ENCODE assay signal across 11 mouse cellular contexts in genomic region chr8:106972538-106973264, GRCm38 (mm10). TPM values are rescaled to one million over a fixed set of nuclear protein-coding genes. Genes with fewer than 3 reads are reported as not detected.
DNase-seq lines count a peak whose midpoint lies in the region; ATAC-seq and TF ChIP-seq lines count a peak whose summit lies in the region.
"Had no signal": no experiment of that assay in that cellular context is flagged by ENCODE, and none has a peak within 500 bp of the region (broad histone marks: within the 10 kb centered on the region; RNA-seq: fewer than 3 reads in every experiment).

No protein-coding gene starts in this region.

- ATAC-seq in lung, postnatal 0 days: no peak
- ATAC-seq in heart, embryonic 13.5 days (ENCODE audit: extremely low read depth, insufficient number of reproducible peaks, low FRiP score, low TSS enrichment): no peak
- ATAC-seq in stomach, postnatal 0 days (ENCODE audit: low FRiP score, low TSS enrichment): peak; percentile 71
- ATAC-seq: midbrain, embryonic 16.5 days; Patski had no signal

- H3K27ac ChIP-seq in lung, postnatal 0 days (ENCODE audit: low read length): peak overlapping the region; percentile 65; the same call in 1 of the 2 replicates
- peak overlapping the region; percentile 86 for H3K27ac ChIP-seq in heart, embryonic 13.5 days (replicated peaks)
- no peak overlapping the region for H3K27ac ChIP-seq in stomach, postnatal 0 days (replicated peaks)
- H3K27ac ChIP-seq: left cerebral cortex, adult 2 months had no signal

- no peaks in the 10 kb centered on the region for H3K36me3 ChIP-seq in lung, postnatal 0 days (ENCODE audit: insufficient read depth, low read length)
- H3K36me3 ChIP-seq in heart, embryonic 13.5 days: no peaks in the 10 kb centered on the region
- no peaks in the 10 kb centered on the region for H3K36me3 ChIP-seq in stomach, postnatal 0 days (ENCODE audit: control insufficient read depth, insufficient read depth, low read length)

- peak; percentile 23 for DNase-seq in gastrocnemius, adult 18-20 months (ENCODE audit: low spot score)
- DNase-seq in gastrocnemius, adult 8-10 months (ENCODE audit: low spot score in 2 of 2): no peak
- DNase-seq in lung, postnatal 0 days (ENCODE audit: low spot score): peak; percentile 42
- DNase-seq in lung, postnatal 4 days: no peak
- no peak for DNase-seq in stomach, postnatal 0 days (ENCODE audit: low spot score)
- no peak for DNase-seq in ovary, postnatal 14 days (ENCODE audit: low spot score)
- DNase-seq in gastrocnemius, postnatal 25 days: no peak

- TF ChIP-seq CTCF in lung, postnatal 0 days (IDR thresholded peaks at IDR 0.05): no peak
- TF ChIP-seq CTCF in stomach, postnatal 0 days (IDR thresholded peaks at IDR 0.05; ENCODE audit: low read depth): no peak

- WGBS in lung, postnatal 0 days: 48% methylated on average over 6 of the region's 6 CpGs
- WGBS in heart, embryonic 13.5 days: 55% methylated on average over 6 of the region's 6 CpGs
- WGBS in stomach, postnatal 0 days: 66% methylated on average over 6 of the region's 6 CpGs

- no peak overlapping the region for H3K9ac ChIP-seq in lung, postnatal 0 days (replicated peaks; ENCODE audit: low read depth)
- H3K9ac ChIP-seq in heart, embryonic 13.5 days: no peak overlapping the region
- no peak overlapping the region for H3K9ac ChIP-seq in stomach, postnatal 0 days (ENCODE audit: low read length)

- H3K9me3 ChIP-seq in lung, postnatal 0 days (ENCODE audit: low read length): no peaks in the 10 kb centered on the region
- no peaks in the 10 kb centered on the region for H3K9me3 ChIP-seq in heart, embryonic 13.5 days
- H3K9me3 ChIP-seq in stomach, postnatal 0 days (ENCODE audit: control insufficient read depth, low read length): no peaks in the 10 kb centered on the region

- no peak for TF ChIP-seq EP300 in lung, postnatal 0 days (IDR thresholded peaks at IDR 0.05)
- no peak for TF ChIP-seq EP300 in stomach, postnatal 0 days (optimal IDR thresholded peaks at IDR 0.05)

- H3K4me3 ChIP-seq in lung, postnatal 0 days (ENCODE audit: low read depth, low read length): no peak overlapping the region
- no peak overlapping the region for H3K4me3 ChIP-seq in heart, embryonic 13.5 days
- no peak overlapping the region for H3K4me3 ChIP-seq in stomach, postnatal 0 days (ENCODE audit: low read depth, low read length)
- H3K4me3 ChIP-seq: left cerebral cortex, adult 2 months had no signal

- H3K27me3 ChIP-seq in lung, postnatal 0 days (replicated peaks; ENCODE audit: insufficient read depth, low read length): no peaks in the 10 kb centered on the region
- no peaks in the 10 kb centered on the region for H3K27me3 ChIP-seq in heart, embryonic 13.5 days (replicated peaks)
- no peaks in the 10 kb centered on the region for H3K27me3 ChIP-seq in stomach, postnatal 0 days (ENCODE audit: control insufficient read depth, insufficient read depth, low read length)
- H3K27me3 ChIP-seq: Patski had no signal

- H3K4me2 ChIP-seq in lung, postnatal 0 days (replicated peaks; ENCODE audit: low read depth, low read length): no peak overlapping the region
- H3K4me2 ChIP-seq in heart, embryonic 13.5 days: no peak overlapping the region
- no peak overlapping the region for H3K4me2 ChIP-seq in stomach, postnatal 0 days (replicated peaks; ENCODE audit: low read depth)

- H3K4me1 ChIP-seq in lung, postnatal 0 days (ENCODE audit: insufficient read depth, low read depth, low read length): peaks cover 9% of the 10 kb centered on the region; the same call in 1 of the 2 replicates
- peaks cover 30% of the 10 kb centered on the region for H3K4me1 ChIP-seq in heart, embryonic 13.5 days
- no peaks in the 10 kb centered on the region for H3K4me1 ChIP-seq in stomach, postnatal 0 days (replicated peaks; ENCODE audit: control insufficient read depth, insufficient read depth)

RNA-seq across cellular contexts. Expression of gene Sntb2, which starts 37.2 kb away (rescaled TPM):
- total RNA-seq in gastrocnemius, adult 18-20 months (2021): 1 to 10 TPM; 4.1 to 4.2 TPM
- 1 to 10 TPM; 2.4 to 3.9 (median 3.7) TPM for total RNA-seq in gastrocnemius, adult 8-10 months (2022)
- polyA plus RNA-seq in lung, postnatal 0 days (2015; fragmentation: Nextera tagmentation; extraction: Ambion mirVana): 13.4 and 16.3 TPM in 2 replicates
- 10.3 and 11.4 TPM in 2 replicates for polyA plus RNA-seq in heart, embryonic 13.5 days (2015; fragmentation: Nextera tagmentation; extraction: Ambion mirVana)
- polyA plus RNA-seq in stomach, postnatal 0 days (2015; fragmentation: Nextera tagmentation; extraction: Ambion mirVana): 9.1 and 10.2 TPM in 2 replicates
- total RNA-seq in gastrocnemius, postnatal 25 days (2021): 1 to 10 TPM; 6.1 to 6.9 TPM

RNA-seq across cellular contexts. Expression of gene Vps4a, which starts 58.3 kb away (rescaled TPM):
- 10 to 100 TPM; 62.2 to 71.0 TPM for total RNA-seq in gastrocnemius, adult 18-20 months (2021)
- 10 to 100 TPM; 64.8 to 79.2 (median 72.5) TPM for total RNA-seq in gastrocnemius, adult 8-10 months (2022)
- polyA plus RNA-seq in lung, postnatal 0 days (2015; fragmentation: Nextera tagmentation; extraction: Ambion mirVana): 59.0 and 59.6 TPM in 2 replicates
- 46.1 and 50.3 TPM in 2 replicates for polyA plus RNA-seq in heart, embryonic 13.5 days (2015; fragmentation: Nextera tagmentation; extraction: Ambion mirVana)
- polyA plus RNA-seq in stomach, postnatal 0 days (2015; fragmentation: Nextera tagmentation; extraction: Ambion mirVana): 41.0 and 41.4 TPM in 2 replicates
- total RNA-seq in gastrocnemius, postnatal 25 days (2021): 10 to 100 TPM; 53.1 to 56.2 TPM

Comparison
In these comparisons a context has a peak if more than half of its experiments do, and no peak if none do; other contexts are left out.
1. DNase-seq: peak in gastrocnemius, adult 18-20 months (single experiment) and lung, postnatal 0 days (single experiment); none in gastrocnemius, adult 8-10 months (0 of 2), lung, postnatal 4 days (0 of 2), stomach, postnatal 0 days (single experiment), ovary, postnatal 14 days (single experiment) and gastrocnemius, postnatal 25 days (single experiment).